Mouse (Mus musculus) adrenal gland, adult 2 months (tissue): ENCODE measurements at regions not wholly inside any gene's neighbourhood (a gene's known extent, or its start where the extent isn't known, plus 50 kb on each side); places are given as distances from the start of the nearest gene placed in this dataset.

Source experiments
- DNase-seq: peaks from one replicate; pipeline ENCODE4 v3.0.0; 2021

GRCm38 (mm10) chr12:86830247-86830585 lies 54.4 kb downstream of the Irf2bpl start:
- no peak for DNase-seq

GRCm38 (mm10) chr12:86829581-86830246 lies 54.9 kb downstream of the Irf2bpl start:
- peak; percentile 57 for DNase-seq

GRCm38 (mm10) chr12:86827241-86827606 lies 57.4 kb downstream of the Irf2bpl start:
- no peak for DNase-seq

GRCm38 (mm10) chr12:86826420-86827240 lies 58.0 kb downstream of the Irf2bpl start:
- peak; percentile 81 for DNase-seq

- peak; percentile 89 for DNase-seq
Observed at GRCm38 (mm10) chr12:86825584-86826419, 58.8 kb downstream of the Irf2bpl start.

GRCm38 (mm10) chr12:86824860-86825583 lies 59.6 kb downstream of the Irf2bpl start:
- peak; percentile 93 for DNase-seq

GRCm38 (mm10) chr12:86823855-86824589 lies 60.6 kb downstream of the Irf2bpl start:
- peak; percentile 95 for DNase-seq

DNA sequence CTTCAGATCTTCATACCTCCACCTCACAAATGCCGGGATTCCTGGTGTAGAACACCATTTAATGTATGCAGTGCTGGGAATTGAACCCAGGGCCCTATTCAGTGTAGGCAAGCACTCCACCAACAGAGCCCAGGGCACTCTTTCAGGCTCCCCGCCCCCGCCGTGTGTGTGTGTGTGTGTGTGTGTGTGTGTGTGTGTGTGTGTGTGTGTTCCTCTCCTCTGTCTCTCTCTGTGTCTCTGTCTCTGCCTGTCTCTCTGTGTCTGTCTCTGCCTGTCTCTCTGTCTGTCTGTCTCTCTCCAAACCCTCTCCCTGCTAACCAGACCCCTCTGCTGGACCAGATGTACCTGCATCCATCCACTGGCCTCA lies 61.1 kb downstream of the Irf2bpl start:
- DNase-seq: no peak

DNA sequence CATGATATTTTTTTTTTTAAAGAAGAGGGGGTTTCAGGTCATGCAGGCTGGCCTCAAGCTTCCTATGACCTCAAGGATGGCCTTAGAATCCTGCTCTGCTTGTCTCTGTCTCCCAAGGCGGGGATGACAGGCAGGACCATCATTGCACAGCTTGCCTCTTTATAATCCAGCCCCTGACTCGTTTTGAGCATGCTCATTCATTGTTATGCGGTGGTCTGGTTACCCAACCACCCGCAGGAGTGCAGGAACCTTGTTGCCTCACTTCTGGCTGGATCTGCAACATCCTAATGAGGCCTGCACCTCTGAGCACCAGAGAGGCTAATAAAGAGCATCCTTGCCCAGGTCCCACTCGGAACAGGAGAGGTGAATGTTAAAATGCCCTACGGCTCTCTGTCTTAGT lies 63.4 kb downstream of the Irf2bpl start:
- DNase-seq: no peak

GRCm38 (mm10) chr12:86819568-86819967 lies 65.0 kb downstream of the Irf2bpl start:
- no peak for DNase-seq

GRCm38 (mm10) chr12:86819163-86819562 lies 65.4 kb downstream of the Irf2bpl start:
- no peak for DNase-seq

DNA sequence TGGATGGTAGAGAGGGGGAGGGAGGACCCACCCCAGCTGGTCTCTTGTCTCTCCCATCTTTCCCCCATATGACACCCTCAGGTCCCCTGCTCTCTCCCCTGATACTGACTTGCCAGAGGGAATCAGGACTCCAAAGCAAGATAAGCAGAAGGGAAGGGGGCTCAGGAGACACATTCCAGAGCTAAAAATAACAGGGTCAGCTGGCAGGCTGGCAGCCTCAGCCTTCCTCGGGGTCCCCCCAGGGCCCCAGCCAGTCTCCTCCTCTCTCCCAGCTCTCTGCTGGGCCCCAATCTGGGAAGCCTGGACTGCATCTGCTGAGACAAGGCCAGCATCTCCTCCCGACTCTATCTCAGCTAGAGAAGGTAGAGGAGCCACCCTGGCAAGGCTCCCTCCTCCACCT lies 66.4 kb downstream of the Irf2bpl start:
- DNase-seq: no peak

DNA sequence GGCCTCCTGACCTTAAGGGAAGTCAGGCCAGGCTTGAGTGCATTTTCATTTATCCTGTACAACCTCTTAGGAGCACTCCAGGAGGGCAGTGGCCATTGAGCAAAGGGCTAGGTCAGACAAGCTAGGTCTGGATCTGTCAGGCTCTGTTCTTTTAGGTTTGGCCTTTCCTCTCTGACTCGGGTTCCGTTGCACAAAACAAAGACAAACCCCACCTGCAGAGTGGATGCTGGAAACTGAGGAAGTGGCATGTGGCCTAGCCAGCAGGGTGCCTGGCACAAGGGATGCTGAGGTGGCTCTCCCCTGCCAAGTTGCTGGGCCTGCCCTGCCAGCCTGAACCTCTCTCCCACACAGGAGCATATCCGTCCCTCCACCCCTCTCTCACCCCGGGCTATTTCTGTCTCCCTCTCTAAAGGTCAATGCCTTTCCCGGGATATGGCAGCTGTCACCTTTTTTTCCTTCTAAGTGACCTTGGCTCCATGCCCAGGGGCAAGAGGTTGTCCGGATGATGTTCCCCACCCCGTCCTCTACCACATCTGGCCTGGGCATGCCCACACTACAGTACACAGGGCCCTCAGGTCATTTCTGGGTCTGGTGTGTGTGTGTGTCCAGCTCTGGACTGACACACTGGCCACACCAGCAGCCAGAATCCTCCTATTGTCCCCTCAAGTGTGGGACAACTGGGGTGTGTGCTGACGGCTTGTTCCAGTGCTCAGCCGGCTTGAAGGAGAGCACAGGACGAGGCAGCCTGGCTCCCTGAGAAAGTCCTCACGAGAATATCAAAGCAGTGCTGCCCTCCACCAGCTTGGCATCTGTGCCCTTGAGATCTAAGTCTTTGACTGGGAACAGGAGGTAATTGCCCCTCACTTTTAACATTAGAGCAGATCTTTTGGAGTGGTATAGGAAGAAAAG lies 67.6 kb downstream of the Irf2bpl start:
- peak; percentile 95 for DNase-seq

DNA sequence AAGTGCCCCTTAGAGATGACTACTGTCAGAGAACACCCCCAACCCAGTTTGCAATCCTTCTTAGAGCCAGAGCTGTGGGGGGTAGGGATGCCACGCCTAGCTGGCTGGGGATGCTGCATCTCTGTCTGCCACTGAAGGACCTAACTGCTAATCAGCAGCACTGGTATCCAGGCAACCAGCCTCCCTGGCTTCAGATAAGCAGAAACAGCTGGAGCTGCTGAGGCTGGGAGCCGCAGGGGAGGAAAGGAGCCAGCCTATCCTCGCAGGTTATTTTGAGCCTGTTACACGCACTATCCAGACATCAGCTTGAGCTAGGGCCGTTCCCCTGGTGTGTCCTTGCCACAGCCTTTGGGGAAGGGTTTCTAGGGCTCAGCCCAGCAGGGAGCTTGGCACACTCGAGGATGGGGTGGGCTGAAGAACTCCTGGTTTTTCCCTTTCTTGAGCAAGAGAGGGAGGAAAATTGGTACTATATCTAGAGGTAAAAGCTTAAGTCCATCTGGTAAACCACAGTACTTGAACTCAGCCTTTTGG lies 68.4 kb downstream of the Irf2bpl start:
- DNase-seq: peak; percentile 70

DNA sequence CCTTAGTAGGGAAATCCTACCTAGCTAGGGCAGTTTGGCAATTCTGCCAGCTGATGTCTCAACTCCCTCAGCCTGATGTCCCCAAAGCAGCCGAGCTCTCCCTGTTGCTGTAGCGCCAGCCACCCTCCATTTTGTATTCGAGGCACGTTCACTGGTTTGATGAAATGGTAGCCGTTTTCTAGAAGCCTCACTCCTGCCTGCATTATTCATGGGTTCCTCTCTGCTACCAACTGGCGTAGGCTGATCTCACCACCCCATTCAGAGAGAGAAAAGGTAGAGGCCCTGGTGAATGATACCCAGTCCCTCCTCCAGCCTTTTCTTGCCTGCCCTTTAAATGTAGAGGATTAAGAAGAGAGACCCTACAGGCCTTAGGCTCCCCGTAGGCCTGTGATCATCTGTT lies 69.9 kb downstream of the Irf2bpl start:
- no peak for DNase-seq
